Mouse (Mus musculus): ENCODE results near the gene Eif2ak2. TPM values are rescaled to one million over a fixed set of nuclear protein-coding genes. Genes with fewer than 3 reads are reported as not detected.

The Eif2ak2 gene
- polyA plus RNA-seq, 1 experiment from 2014 or later, result 8.4 TPM

GRCm38 (mm10) chr17:78809582-78809981 is 72.8 kb downstream of the Eif2ak2 start:
- Histone ChIP-seq H3K4me3 (ENCODE audit: low read depth, low read length) (no peak overlapping the region), H3K36me3 (replicated peaks; ENCODE audit: insufficient read depth, low read length) (peaks cover 34% of the 10 kb centered on the region), H3K9ac (replicated peaks) (no peak overlapping the region), H3K4me2 (ENCODE audit: low read depth, low read length) (no peak overlapping the region), H3K4me1 (ENCODE audit: insufficient read depth) (no peaks in the 10 kb centered on the region), H3K27ac (ENCODE audit: low read depth) (no peak overlapping the region), H3K9me3 (ENCODE audit: low read length) (no peaks in the 10 kb centered on the region), H3K27me3 (ENCODE audit: insufficient read depth, low read length) (no peaks in the 10 kb centered on the region)
- no peak for TF ChIP-seq EP300 (IDR thresholded peaks at IDR 0.05; ENCODE audit: low read depth)
- no peak for TF ChIP-seq CTCF (IDR thresholded peaks at IDR 0.05; ENCODE audit: low read depth)
- DNase-seq, result no peak
- ATAC-seq, result no peak
- 85% methylated on average over 3 of the region's 3 CpGs for WGBS (ENCODE audit: insufficient replicate concordance)

GRCm38 (mm10) chr17:78809019-78809418 is 73.4 kb downstream of the Eif2ak2 start:
- Histone ChIP-seq H3K36me3 (replicated peaks; ENCODE audit: insufficient read depth, low read length) (peaks cover 34% of the 10 kb centered on the region), H3K9ac (replicated peaks) (no peak overlapping the region), H3K9me3 (ENCODE audit: low read length) (no peaks in the 10 kb centered on the region), H3K4me1 (ENCODE audit: insufficient read depth) (no peaks in the 10 kb centered on the region), H3K4me2 (ENCODE audit: low read depth, low read length) (no peak overlapping the region), H3K27me3 (ENCODE audit: insufficient read depth, low read length) (no peaks in the 10 kb centered on the region), H3K27ac (ENCODE audit: low read depth) (no peak overlapping the region), H3K4me3 (ENCODE audit: low read depth, low read length) (no peak overlapping the region)
- TF ChIP-seq CTCF (IDR thresholded peaks at IDR 0.05; ENCODE audit: low read depth) (peak; percentile 69), EP300 (IDR thresholded peaks at IDR 0.05; ENCODE audit: low read depth) (no peak)
- no peak for DNase-seq
- ATAC-seq, result no peak

Other genes starting within 250 kb of the Eif2ak2 start
- 1.2 and 1.7 TPM in 2 replicates for gene Strn, start 145.4 kb downstream of the Eif2ak2 start, polyA plus RNA-seq (2015; fragmentation: Nextera tagmentation; extraction: Ambion mirVana)
- 2.3 and 2.5 TPM in 2 replicates for gene Heatr5b, start 47.2 kb downstream of the Eif2ak2 start, polyA plus RNA-seq (2015; fragmentation: Nextera tagmentation; extraction: Ambion mirVana)
- 13.9 and 15.8 TPM in 2 replicates for gene Gpatch11, start 47.0 kb downstream of the Eif2ak2 start, polyA plus RNA-seq (2015; fragmentation: Nextera tagmentation; extraction: Ambion mirVana)
- gene Sult6b1, start 24.4 kb upstream of the Eif2ak2 start, polyA plus RNA-seq (2015; fragmentation: Nextera tagmentation; extraction: Ambion mirVana), result 0.07 and 0.08 TPM in 2 replicates
- 57.0 and 59.5 TPM in 2 replicates for gene Cebpzos, start 33.9 kb upstream of the Eif2ak2 start, polyA plus RNA-seq (2015; fragmentation: Nextera tagmentation; extraction: Ambion mirVana)
- 32.1 and 34.6 TPM in 2 replicates for gene Cebpz, start 54.5 kb upstream of the Eif2ak2 start, polyA plus RNA-seq (2015; fragmentation: Nextera tagmentation; extraction: Ambion mirVana)
- 18.8 and 22.2 TPM in 2 replicates for gene Ndufaf7, start 54.6 kb upstream of the Eif2ak2 start, polyA plus RNA-seq (2015; fragmentation: Nextera tagmentation; extraction: Ambion mirVana)
- gene Prkd3, start 138.2 kb upstream of the Eif2ak2 start, polyA plus RNA-seq (2015; fragmentation: Nextera tagmentation; extraction: Ambion mirVana), result 14.6 and 17.0 TPM in 2 replicates
- gene Qpct, start 169.3 kb upstream of the Eif2ak2 start, polyA plus RNA-seq (2015; fragmentation: Nextera tagmentation; extraction: Ambion mirVana), result 53.2 and 53.8 TPM in 2 replicates

Measured in liver, postnatal 0 days (tissue).